Mouse (Mus musculus) adrenal gland, adult 8-10 months (tissue): ENCODE results near the gene Dnmbp. TPM values are rescaled to one million over a fixed set of nuclear protein-coding genes. Genes with fewer than 3 reads are reported as not detected.

Source experiments
- DNase-seq: peaks from one replicate; pipeline ENCODE4 v3.0.0; 2022
- total RNA-seq, 4 experiments: library from RNA; stranded (reverse); gene quantifications; 2 replicates each; pipeline ENCODE4 v1.2.4; 2022

Gene Dnmbp
- total RNA-seq, 4 experiments from 2014 or later, result 15.2 to 24.8 (median 20.3) TPM

DNA sequence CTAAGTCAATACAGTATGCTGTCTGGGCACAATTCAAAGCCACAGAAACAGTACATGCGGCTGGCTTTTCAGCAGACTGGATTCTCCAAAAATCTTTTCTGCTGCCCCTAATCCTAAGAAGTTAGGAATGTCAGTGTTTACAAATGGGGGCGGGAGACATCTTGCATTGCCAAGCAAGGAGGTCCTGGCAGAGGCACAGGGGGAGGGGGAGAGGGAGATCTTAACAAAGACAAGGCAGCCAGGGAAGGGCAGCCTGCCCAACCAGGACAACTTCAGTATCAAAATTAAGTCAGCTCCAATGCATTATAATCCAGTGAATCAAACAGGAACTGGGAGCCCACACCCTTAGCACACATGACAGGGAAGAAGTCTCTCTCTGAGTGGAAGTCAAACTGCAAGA lies 64.0 kb downstream of the Dnmbp start:
- DNase-seq, result no peak

DNA sequence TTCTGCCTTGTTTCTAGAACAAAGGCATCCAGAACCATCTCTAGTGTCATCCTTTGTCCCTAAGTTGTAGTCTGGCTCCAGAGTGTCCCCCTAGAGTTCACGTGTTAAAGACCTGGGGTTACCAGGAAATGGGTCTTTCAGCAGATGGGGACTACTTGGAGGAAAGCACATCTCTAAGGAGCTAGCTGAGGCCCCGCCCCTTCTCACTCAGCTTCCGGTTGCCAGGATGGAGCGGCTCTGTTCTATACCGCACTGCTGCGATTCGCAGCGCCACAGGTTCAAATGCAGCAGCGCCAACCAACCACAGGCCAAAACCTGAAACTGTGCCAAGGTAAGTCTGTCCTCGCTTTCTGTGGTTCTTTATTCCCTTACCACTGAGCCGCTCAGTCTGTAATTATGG lies 65.6 kb downstream of the Dnmbp start:
- DNase-seq, result no peak

DNA sequence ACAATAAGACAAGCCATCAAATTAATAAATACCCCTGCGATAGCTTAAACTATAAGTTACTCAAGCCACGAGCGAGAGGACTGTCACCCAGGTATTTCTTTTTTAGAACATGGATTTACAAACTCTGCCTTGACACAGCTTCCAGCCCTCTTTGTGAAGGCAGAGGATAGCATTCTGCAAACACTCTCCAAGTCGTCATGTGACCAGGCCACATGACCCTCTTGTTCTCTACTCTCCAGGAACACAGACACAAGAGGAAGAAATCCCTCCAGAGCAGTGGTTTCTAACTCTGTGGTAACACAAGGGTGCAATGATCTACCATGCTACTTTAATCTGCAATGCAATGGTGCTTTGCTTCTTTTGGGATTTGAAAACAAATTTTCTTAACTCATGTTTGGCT lies 69.6 kb downstream of the Dnmbp start:
- DNase-seq, result no peak

DNA sequence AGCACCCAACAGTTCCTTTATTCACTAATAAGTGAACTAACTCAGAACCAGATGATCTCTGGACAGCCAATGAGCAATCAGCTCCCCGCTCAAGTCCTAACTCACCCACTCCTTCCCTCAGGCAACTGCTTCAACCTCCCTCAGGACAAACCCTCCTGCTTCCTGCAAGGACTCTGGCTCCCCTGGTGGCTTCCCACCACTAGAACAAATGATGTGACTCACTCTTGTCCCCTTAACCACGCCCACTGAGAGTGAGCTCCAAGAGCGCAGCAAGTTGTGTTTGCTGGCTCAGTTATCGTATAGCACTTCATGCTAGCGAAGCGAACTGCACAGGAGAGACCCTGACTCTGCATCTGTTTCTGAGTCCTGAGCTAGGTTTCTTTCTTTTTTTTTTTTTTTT lies 82.6 kb downstream of the Dnmbp start:
- DNase-seq, result no peak

DNA sequence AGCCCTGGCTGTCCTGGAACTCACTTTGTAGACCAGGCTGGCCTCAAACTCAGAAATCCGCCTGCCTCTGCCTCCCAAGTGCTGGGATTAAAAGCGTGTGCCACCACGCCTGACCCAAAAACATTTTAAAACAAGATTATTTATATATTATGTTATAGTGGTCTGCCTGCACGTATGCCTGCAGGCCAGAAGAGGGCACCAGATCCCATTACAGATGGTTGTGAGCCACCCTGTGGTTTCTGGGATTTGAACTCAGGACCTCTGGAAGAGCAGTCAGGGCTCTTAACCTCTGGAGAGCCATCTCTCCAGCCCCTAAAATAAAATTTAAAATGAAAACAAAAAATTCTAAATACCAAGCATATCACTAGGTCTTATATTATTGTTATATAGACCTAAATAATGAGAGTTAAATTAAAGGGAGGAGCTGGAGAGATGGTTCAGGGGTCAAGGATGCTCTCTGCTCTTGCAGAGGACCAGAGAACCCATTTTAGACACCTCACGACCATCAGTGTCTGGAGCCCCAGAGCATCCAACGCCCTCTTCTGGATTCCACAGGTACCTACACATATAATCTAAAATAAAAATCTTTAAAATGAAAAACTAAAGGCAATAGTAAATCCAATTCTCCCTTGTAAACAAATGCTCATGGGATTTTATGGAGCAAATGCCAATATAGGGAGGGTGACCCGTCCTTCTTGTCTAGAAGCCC lies 87.0 kb downstream of the Dnmbp start:
- DNase-seq, result no peak

DNA sequence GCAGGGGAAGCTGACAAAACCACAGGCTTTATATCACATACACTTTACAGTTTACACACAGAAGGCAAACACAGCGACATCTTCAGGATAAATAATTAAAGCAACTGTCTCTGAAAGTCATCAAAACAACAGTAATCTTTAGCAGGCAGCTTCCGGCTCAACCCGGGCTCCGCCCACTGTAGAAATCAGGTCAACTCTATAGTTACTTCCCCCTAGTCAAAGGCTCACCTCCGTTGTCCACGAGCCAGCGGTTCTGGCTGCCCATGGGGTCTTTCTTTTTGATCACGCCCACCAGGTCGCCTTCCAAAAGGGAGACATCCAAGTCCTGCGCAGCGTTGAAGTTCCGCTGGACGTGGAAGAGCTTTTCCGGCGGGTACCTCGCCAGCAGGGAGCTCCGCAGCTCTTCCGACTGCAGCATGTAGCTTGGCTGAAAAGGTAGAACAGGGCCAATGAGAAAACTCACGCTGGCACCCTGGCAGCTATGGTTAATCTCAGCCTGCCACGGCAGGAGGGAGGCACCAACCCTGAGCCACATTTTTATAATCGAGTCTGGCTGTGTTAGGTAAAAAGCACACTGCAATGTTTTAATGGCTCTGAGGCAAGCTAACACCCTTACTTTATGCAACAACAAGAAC lies 87.9 kb downstream of the Dnmbp start:
- no peak for DNase-seq

DNA sequence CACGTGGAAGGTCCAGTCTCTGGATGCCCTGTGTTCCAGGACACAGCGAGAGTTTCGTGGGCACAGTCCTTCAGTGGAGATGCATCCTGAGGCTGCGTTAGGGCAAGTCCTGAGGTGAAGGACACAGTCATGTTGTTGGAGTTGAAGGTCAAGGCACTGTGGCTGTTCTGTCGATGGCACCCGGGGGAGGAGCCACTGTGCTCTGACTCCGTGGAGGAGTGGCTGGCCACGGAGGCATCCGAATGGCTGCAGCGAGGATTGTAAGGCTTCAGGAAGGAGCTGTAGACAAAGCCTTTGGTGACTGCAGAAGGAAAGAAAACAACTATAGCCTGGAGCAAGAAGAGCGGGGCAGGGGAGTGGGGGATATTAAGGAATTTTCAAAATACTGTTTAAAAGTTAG lies 90.0 kb downstream of the Dnmbp start:
- DNase-seq, result no peak

DNA sequence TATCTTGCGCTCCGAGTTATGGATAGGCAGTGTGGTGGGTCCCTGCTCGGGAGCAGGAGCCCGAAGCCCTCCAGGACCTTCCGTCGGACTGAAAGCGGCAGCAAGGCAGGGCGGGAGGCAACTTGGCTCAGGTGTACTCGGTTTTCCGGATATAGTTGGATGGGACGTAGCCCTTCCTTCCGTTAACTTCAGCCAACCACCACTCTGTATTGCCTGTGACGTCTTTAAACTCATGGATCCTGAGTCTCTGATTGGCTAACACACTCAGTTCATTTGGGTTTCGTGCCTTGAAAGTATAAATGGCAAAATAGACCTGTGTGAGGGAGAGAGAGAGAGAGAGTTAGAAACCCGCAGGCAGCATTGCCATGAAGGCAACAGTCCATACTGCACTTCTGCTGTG lies 92.0 kb downstream of the Dnmbp start:
- DNase-seq, result no peak

DNA sequence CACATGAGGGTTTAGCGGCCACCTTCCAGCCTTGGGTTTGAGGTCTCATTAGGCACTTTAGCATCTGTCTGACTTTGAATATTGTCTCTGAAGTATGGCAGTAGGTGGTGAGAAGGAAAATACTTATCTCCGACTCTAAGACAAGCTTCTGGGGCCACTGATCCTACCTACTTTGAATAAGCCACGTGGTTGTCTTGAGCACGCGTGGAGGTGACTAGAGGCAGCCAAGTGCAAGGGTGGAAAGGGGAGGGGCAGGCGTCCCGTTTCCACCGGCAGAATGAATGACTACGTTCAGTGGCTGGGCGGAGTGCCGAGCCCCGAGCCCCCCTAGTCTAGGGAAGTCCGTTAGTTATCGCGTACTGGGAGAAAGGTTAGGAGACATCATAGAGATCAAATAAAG lies 92.9 kb downstream of the Dnmbp start:
- no peak for DNase-seq

DNA sequence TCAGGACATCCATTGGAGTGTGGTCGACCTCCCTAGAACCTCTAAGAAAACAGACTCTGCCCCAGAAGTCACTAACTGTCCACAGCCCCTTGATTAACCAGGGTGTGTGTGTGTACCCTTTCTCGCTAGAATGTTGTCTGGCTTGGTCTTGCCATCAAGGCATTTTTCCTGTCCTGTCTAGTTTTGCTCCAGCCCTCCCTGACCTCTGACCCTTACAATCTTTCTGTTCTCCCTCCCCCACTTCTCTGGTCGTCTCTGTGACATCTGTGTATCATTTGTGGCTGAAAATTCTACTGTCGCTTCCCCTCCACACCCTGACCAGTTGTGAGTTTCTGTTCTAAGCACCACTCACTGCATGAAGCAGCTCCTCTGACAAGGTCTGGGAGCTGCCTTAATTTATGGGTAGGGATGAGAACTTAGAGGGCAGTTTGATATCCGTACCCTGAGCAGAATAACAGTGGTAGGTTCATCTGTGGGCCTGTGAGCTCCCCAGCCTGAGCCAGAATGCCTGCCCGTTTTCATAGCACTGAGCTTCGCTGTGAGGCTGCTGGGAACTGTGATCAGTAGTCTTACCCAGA lies 94.6 kb downstream of the Dnmbp start:
- DNase-seq, result no peak

DNA sequence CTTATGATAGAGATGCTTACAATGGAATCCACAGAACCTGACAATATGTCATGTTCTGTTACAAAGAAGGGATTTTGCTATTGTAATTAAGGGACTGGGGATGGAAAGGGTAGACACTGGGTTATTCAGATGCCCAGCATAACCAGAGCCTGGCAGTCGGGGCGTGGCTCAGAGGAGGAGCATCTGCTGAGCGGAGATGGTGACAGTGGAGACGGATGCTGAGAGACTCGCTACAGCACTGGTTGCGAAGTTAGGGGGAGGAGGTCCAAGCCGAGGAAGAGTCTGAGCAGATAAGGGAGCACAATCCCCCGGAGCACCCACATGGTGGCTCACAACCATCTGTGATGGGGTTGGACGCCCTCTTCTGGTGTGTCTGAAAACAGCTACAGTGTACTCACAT lies 96.8 kb downstream of the Dnmbp start:
- no peak for DNase-seq

DNA sequence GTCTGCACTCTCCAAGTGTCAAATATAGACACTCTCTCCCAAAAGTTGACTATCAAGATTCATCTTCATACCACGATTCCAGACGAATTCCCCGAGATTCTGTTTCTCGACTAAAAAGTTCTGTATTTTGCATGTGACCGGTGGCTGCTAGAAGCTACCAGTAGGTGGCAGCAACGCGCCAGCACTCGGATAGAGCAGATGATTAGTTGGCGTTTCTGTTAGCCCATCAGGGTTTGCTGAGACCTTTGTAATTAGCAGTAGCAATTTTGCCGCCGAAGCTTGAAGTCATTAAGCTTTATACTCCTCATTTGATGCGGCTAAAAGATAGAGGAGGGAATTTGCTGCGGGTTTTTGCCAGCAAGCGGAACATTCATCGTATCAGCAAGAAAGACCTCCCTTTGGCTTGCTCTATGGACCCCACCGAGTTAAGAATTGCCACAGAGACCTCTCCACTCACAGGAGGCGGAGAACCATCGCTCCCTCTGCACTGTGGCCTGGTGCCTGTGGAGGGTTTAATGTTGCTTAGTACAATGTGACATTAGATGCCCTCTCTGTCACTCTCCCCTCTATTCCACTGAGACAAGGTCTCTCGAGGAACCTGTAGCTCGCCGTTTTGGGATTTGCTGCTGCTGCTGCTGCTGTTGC lies 107.4 kb downstream of the Dnmbp start:
- DNase-seq, result peak; percentile 14

DNA sequence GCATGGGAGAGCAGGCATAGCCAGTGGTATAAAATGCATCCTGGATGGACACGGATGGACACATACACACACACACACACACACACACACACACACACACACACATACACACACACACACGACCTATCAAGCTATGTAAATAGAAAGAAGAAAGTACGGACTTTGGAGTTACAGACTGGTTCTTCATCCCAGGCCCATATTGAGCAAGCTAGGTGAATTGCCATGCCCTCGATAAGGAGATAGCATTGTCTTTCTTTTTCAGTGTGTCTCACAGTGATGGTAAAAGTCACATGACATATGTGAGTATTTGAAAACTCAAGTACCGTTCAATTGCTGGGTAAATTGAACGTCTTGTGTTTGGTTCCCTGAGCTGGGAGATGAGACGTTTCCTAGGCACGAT lies 113.1 kb downstream of the Dnmbp start:
- DNase-seq, result no peak

DNA sequence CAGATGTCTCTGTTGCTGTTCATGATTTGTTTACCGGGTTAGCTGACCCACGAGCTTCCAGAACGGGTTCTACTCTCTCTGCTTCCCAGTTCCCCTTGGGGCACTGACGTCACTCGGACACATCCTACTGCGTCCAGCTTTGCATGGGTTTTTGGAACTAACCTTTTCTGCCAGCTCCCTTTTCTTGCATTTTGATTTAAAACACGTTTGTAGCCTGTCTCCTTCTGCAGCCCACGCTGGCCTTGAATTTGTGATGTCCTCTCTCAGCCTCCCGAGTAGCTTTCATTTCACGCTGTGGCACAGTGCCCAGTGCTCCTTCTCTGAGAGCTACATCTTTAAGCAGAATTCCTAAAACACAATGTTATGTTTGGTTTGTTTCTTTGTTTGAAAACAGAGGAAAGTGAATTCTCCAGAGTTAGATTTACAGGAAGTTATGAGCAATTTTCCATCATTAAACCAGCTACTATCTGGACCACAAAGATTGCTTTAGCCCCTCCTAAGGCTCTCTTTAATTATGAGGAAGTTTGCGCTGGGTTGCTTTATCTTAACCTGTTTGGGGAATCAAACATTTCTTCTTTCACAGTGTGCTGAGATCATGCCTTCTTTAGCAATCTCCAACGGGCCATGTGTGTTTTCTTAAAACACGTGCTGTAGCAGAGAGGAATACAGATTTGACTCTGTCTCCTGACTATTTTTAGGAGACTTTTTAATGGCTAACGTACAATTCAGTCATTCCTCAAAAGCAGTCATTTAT lies 124.2 kb downstream of the Dnmbp start:
- peak; percentile 30 for DNase-seq

DNA sequence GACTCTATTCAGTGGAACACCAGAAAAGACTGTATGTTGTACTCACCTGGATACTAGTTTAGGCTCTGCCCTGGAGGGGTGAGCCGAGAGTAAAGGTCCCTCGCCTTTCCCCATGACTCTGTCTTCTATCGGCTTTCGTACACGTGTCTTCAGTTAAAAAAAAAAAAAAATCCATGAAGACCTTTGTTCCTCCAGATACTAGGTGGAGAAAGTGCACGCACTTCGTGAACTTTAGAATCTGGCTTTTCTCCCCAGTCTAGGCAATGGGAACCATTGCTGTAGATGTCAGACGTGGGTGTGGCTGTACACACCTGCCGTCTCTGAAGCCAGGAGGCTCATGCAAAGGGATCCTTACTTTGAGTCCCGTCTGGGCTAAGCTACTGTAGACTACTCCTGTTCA lies 126.7 kb downstream of the Dnmbp start:
- DNase-seq, result no peak

DNA sequence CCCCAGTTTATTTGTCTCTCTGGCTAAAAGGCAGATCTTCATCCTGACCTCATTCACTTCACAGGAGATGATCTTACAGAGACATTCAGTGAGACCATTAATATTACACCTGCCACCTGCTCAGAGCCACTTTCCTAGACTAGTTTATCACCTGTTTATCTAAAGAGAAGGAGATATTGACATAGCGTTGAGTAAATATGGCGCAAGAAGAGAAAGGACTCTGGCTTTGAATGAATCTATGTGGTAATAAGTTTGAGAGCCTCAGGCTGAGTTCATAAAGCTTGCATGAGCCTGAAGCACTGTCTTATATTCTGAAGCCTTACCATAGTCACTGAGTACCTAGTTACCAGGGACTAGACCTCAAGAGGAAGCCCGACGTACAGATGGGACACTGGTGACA lies 128.6 kb downstream of the Dnmbp start:
- no peak for DNase-seq

DNA sequence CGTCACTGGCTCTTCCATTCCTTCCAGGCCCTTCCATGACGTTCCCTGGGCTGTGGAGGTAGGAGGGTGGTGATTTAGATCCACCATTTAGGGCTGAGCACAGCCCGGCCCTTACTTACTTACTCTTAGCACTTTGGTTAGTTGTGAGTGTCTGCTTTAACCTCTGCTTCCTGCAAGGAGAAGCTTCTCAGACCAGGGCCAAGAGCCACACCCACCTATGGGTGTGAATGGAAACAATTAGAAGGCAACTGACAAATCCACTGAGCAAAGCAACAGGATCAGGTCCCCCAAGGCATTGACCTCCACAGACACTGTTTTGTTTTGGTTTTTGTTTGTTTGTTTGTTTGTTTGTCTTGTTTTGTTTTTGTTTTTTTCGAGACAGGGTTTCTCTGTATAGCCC lies 130.7 kb downstream of the Dnmbp start:
- DNase-seq, result no peak

DNA sequence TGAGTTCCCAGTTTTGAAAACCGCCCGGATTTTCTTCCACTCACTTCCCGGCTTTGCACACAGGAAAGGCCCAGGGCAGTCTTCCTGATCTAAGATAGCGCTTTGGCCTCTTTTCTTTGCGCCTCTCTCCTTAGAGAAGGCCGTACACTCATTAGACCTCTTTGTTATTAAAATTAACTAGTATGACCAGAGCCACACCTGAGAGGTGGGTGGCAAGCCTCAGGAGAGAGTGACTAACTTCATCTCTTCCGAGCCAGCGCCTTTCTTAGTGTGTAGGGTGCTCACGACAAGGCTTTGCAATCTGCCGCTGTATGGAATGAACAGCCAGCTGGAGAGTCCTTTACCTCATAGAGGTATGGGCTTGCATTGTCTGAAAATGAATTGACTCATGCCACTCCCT lies 136.1 kb downstream of the Dnmbp start:
- no peak for DNase-seq

DNA sequence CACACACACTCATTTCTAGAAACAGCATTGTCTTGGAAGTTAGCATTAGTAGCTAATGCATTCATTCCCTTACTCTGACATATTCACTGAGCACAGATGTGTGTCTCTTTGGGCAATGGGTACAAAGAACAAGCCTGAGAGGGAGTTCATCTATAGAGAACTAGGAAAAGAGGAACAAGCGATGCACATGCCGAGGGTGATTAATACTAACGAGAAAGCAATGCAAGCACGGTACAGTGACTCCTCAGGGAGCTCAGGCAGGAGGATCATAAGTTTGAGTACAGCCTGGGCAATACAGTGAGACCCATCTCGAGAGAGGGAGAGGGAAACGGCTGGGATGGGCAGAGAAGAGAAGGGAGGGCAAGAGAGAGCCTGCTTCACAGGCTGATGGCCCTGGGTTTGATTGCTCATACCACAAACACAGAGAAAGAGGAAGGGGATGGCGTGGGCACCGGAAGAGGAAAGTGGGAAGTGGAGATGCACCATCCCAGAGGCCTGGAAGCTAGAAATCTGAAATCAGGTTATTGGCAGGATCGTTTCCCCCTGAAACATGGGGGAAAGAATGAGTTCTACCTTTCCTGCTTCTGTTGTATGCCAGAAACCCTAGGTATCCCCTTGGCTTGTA lies 138.5 kb downstream of the Dnmbp start:
- no peak for DNase-seq

DNA sequence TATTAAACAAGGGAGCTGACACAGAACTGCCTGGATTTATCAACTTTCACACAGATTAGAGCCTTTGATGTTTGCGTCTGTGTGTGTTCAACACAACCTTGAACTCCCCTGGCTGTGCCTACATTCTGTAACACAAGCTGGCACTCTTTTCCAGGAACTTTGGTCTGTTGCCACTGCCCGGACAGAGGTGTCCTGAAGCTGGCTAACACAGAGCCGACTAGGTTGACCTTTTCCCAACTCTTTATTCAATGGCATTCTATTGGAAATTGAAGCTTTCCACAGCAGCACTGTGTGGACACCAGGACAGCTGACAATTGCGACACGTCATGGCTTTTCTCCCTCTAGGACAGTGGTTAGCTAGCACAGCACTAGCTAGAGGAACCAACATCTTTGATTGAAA lies 142.8 kb downstream of the Dnmbp start:
- peak; percentile 55 for DNase-seq
